In the genomic region with DNA sequence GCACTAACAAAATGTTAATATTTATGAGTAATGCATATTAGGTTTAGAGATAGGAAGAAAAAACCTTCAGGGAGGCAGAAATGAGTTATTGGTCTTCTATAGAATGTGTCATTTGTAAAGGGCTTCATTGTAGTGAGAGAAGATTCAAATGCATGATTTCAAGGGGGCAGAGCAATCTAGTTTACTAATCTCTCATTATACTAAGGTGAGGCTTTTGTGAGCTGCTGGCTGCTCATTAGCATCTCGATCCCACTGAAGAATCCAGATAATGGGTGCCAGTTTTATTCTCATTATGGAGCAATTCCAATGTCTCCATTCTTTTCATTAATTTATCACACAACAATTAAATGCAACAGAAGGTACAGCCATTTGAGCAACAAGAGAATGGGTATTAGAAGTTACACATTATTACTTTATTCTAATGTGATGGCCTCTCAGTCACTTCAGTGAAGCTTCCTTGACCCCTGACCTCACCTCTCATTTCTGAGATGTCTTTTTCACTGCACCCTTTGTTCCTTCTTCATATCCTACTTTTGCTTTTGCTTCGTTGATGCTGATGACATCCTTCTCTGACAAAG, we compare ENCODE assay signal across 24 mouse cellular contexts.
DNase-seq lines count a peak whose midpoint lies in the region; ATAC-seq and TF ChIP-seq lines count a peak whose summit lies in the region.
"Had no signal": no experiment of that assay in that cellular context is flagged by ENCODE, and none has a peak within 500 bp of the region (broad histone marks: within the 10 kb centered on the region; RNA-seq: fewer than 3 reads in every experiment).

No protein-coding gene starts in this region.

- no peak overlapping the region for H3K9ac ChIP-seq in forebrain, embryonic 14.5 days (ENCODE audit: low read length)
- no peak overlapping the region for H3K9ac ChIP-seq in forebrain, embryonic 16.5 days (replicated peaks; ENCODE audit: low read depth, low read length)
- no peak overlapping the region for H3K9ac ChIP-seq in midbrain, embryonic 13.5 days (replicated peaks)
- H3K9ac ChIP-seq in midbrain, postnatal 0 days (replicated peaks; ENCODE audit: low read length, poor library complexity, severe bottlenecking) = no peak overlapping the region
- H3K9ac ChIP-seq: embryonic facial prominence, embryonic 15.5 days; heart, embryonic 12.5 days; hindbrain, embryonic 12.5 days had no signal

- no peak for TF ChIP-seq CTCF in midbrain, postnatal 0 days (IDR thresholded peaks at IDR 0.05)

- H3K9me3 ChIP-seq in forebrain, embryonic 14.5 days (replicated peaks; ENCODE audit: control insufficient read depth, low read length) = no peaks in the 10 kb centered on the region
- no peaks in the 10 kb centered on the region for H3K9me3 ChIP-seq in forebrain, embryonic 16.5 days (ENCODE audit: control insufficient read depth, low read length)
- no peaks in the 10 kb centered on the region for H3K9me3 ChIP-seq in midbrain, embryonic 13.5 days
- no peaks in the 10 kb centered on the region for H3K9me3 ChIP-seq in midbrain, postnatal 0 days (ENCODE audit: low read length)
- H3K9me3 ChIP-seq: embryonic facial prominence, embryonic 15.5 days; G1E; heart, embryonic 12.5 days; hindbrain, embryonic 12.5 days had no signal

- H3K4me1 ChIP-seq in forebrain, embryonic 14.5 days (ENCODE audit: control insufficient read depth, insufficient read depth, low read length) = 0 out of 2 replicates have a peak, but pooled peaks cover 4% of the 10 kb centered on the region
- no peaks in the 10 kb centered on the region for H3K4me1 ChIP-seq in forebrain, embryonic 16.5 days (replicated peaks; ENCODE audit: control insufficient read depth, insufficient read depth, low read length)
- H3K4me1 ChIP-seq in midbrain, embryonic 13.5 days (replicated peaks) = 0 out of 2 replicates have a peak, but pooled peaks cover 7% of the 10 kb centered on the region
- no peaks in the 10 kb centered on the region for H3K4me1 ChIP-seq in midbrain, postnatal 0 days (ENCODE audit: insufficient read depth, low read length)
- H3K4me1 ChIP-seq: embryonic facial prominence, embryonic 15.5 days; heart, embryonic 12.5 days; hindbrain, embryonic 12.5 days had no signal

- peak; percentile 6 for DNase-seq in embryo, embryonic 10 days (ENCODE audit: low spot score)
- DNase-seq in embryo, embryonic 9.5 days (ENCODE audit: extremely low spot score) = no peak
- peak; percentile 62 for DNase-seq in forebrain, embryonic 14.5 days (ENCODE audit: low spot score)
- DNase-seq in midbrain, postnatal 0 days (ENCODE audit: low spot score) = no peak
- no peak for DNase-seq in spleen, postnatal 14 days (ENCODE audit: low spot score in 2 of 2)
- no peak for DNase-seq in left cerebral cortex, adult 9 months (ENCODE audit: low spot score in 2 of 2)
- DNase-seq: adrenal gland, adult 8-10 months; adrenal gland, postnatal 36 days; B cell, adult 2 months; cerebellum, adult 11 months; cerebellum, adult 8-10 months; cerebellum, postnatal 14 days; gastrocnemius, adult 2 months; gastrocnemius, postnatal 25 days had no signal

- H3K4me2 ChIP-seq in forebrain, embryonic 14.5 days (ENCODE audit: low read length) = no peak overlapping the region
- no peak overlapping the region for H3K4me2 ChIP-seq in forebrain, embryonic 16.5 days (ENCODE audit: low read length)
- H3K4me2 ChIP-seq in midbrain, embryonic 13.5 days (replicated peaks) = no peak overlapping the region
- no peak overlapping the region for H3K4me2 ChIP-seq in midbrain, postnatal 0 days (ENCODE audit: low read depth, low read length, poor library complexity, severe bottlenecking)
- H3K4me2 ChIP-seq: embryonic facial prominence, embryonic 15.5 days; heart, embryonic 12.5 days; hindbrain, embryonic 12.5 days had no signal

- H3K36me3 ChIP-seq in forebrain, embryonic 14.5 days (ENCODE audit: control insufficient read depth, insufficient read depth, low read length) = no peaks in the 10 kb centered on the region
- no peaks in the 10 kb centered on the region for H3K36me3 ChIP-seq in forebrain, embryonic 16.5 days (ENCODE audit: control insufficient read depth, insufficient read depth)
- no peaks in the 10 kb centered on the region for H3K36me3 ChIP-seq in midbrain, embryonic 13.5 days
- no peaks in the 10 kb centered on the region for H3K36me3 ChIP-seq in midbrain, postnatal 0 days (ENCODE audit: insufficient read depth, low read length)
- H3K36me3 ChIP-seq: embryonic facial prominence, embryonic 15.5 days; G1E; heart, embryonic 12.5 days; hindbrain, embryonic 12.5 days had no signal

- H3K27me3 ChIP-seq in forebrain, embryonic 14.5 days (replicated peaks; ENCODE audit: control insufficient read depth, insufficient read depth, low read length) = no peaks in the 10 kb centered on the region
- H3K27me3 ChIP-seq in forebrain, embryonic 16.5 days (replicated peaks; ENCODE audit: control insufficient read depth, insufficient read depth, low read length) = no peaks in the 10 kb centered on the region
- H3K27me3 ChIP-seq in midbrain, embryonic 13.5 days = no peaks in the 10 kb centered on the region
- H3K27me3 ChIP-seq in midbrain, postnatal 0 days (ENCODE audit: insufficient read depth, low read length) = no peaks in the 10 kb centered on the region
- H3K27me3 ChIP-seq: embryonic facial prominence, embryonic 15.5 days; heart, embryonic 12.5 days; hindbrain, embryonic 12.5 days had no signal

- no peak overlapping the region for H3K4me3 ChIP-seq in forebrain, embryonic 14.5 days (ENCODE audit: low read depth, low read length)
- no peak overlapping the region for H3K4me3 ChIP-seq in forebrain, embryonic 16.5 days (replicated peaks; ENCODE audit: low read length)
- H3K4me3 ChIP-seq in midbrain, embryonic 13.5 days (replicated peaks) = no peak overlapping the region
- no peak overlapping the region for H3K4me3 ChIP-seq in midbrain, postnatal 0 days (ENCODE audit: low read depth, low read length)
- H3K4me3 ChIP-seq: embryonic facial prominence, embryonic 15.5 days; erythroblast, embryonic 14.5 days; gastrocnemius, adult 2 months; heart, embryonic 12.5 days; hindbrain, embryonic 12.5 days had no signal

- WGBS in forebrain, embryonic 14.5 days = 5% methylated on average over 2 of the region's 2 CpGs
- WGBS in forebrain, embryonic 16.5 days = 8% methylated on average over 2 of the region's 2 CpGs
- WGBS in midbrain, embryonic 13.5 days = 18% methylated on average over 2 of the region's 2 CpGs
- WGBS in midbrain, postnatal 0 days = 34% methylated on average over 2 of the region's 2 CpGs

- H3K27ac ChIP-seq in forebrain, embryonic 14.5 days (ENCODE audit: low read depth, low read length) = no peak overlapping the region
- H3K27ac ChIP-seq in forebrain, embryonic 16.5 days (ENCODE audit: low read length) = no peak overlapping the region
- no peak overlapping the region for H3K27ac ChIP-seq in midbrain, embryonic 13.5 days
- no peak overlapping the region for H3K27ac ChIP-seq in midbrain, postnatal 0 days (ENCODE audit: low read depth, low read length)
- H3K27ac ChIP-seq: embryonic facial prominence, embryonic 15.5 days; gastrocnemius, adult 2 months; hindbrain, embryonic 12.5 days had no signal

- ATAC-seq in forebrain, embryonic 14.5 days = peak; percentile 77
- ATAC-seq in forebrain, embryonic 16.5 days = no peak
- 0 out of 2 replicates have a peak, but pooled peaks have one; percentile 34 for ATAC-seq in midbrain, embryonic 13.5 days
- ATAC-seq in midbrain, postnatal 0 days (ENCODE audit: low FRiP score) = no peak
- ATAC-seq: CD4-positive, CD25-positive, alpha-beta regulatory T cell, adult 4 months; hindbrain, embryonic 16.5 days; inflammation-experienced regulatory T-cells, adult 6 months had no signal

Comparison
In these comparisons a context has a peak if more than half of its experiments do, and no peak if none do; other contexts are left out.
1. DNase-seq: peak in embryo, embryonic 10 days (single experiment) and forebrain, embryonic 14.5 days (single experiment); none in embryo, embryonic 9.5 days (single experiment), midbrain, postnatal 0 days (single experiment), spleen, postnatal 14 days (0 of 2) and left cerebral cortex, adult 9 months (0 of 2).
2. ATAC-seq: peak in forebrain, embryonic 14.5 days (single experiment) and midbrain, embryonic 13.5 days (single experiment); none in forebrain, embryonic 16.5 days (single experiment) and midbrain, postnatal 0 days (single experiment).